Mouse (Mus musculus): ENCODE measurements around the gene Ube2d3.

DNA sequence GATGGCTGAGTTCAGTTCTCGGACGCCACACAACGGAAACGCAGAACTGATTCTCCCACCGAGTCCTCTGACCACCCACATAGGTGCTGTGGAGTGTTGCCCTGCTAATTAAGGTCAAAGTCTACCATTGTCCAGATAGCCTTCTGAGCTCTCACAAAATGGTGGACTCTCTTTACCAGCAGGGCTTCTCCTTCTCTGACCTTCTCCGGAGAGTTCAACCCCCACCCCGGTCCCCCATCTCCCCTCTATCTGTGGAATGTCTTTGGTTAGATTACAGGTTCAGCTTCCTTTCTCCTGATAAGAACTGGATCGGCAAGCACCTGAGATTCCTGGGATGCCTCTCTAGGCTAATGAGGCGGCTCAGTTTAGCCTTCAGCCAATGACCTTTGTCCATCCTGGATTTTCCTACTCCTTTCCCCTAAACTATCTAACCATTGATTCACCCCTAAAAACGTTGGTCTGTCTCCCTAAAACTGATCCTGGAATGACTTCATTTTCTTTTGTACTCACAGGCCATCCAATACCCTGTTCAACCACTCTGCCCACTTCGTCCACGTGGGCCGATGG is 68.0 kb downstream of the Ube2d3 start:
- TF ChIP-seq CTCF (IDR thresholded peaks at IDR 0.05; ENCODE audit: insufficient read depth, low read depth, low read length): no peak
- TF ChIP-seq POLR2A (IDR thresholded peaks at IDR 0.05; ENCODE audit: insufficient read depth, low read depth, low read length): no peak
